Mouse (Mus musculus): ENCODE results near the gene Abhd6. TPM values are rescaled to one million over a fixed set of nuclear protein-coding genes. Genes with fewer than 3 reads are reported as not detected.
A peak's percentile ranks its signal among the peaks of the same experiment; 100 is the strongest.

Abhd6 gene
- polyA plus RNA-seq, 1 experiment from 2014 or later = 20.0 TPM

DNA sequence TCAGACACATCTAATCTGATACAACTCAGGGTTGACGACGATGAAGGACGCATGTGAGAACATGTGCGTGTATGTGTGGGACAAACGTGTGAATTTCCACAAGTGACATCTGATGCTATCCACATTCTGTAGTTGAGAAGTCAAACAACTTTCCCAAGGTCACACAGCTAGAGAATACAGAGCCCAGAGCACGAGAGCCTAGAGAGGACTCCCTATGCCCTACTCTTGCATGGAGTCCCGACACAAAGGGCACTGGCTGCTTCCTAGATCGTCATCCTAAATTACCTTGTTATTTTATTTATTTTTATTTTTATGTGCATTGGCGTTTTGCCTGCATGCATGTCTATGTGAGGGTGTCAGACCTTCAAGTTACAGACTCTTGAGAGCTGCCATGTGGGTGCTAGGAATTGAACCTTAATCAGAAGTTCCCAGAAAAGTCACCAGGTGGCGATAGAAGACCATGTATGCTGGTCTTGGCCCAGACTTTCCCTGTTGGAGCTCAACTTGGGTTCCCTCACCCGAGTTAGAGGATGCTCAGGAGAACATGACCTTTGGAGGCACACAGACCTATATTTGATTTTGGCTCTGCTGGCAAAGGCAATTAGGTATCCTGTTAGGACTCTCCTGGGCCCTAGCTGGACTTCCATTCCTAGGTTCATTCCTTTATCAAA lies 38.3 kb upstream of the Abhd6 start:
- no peak for ATAC-seq (ENCODE audit: low read depth)
- no peak overlapping the region for H3K9ac ChIP-seq (ENCODE audit: low read depth, low read length)
- 52% methylated on average over 11 of the region's 11 CpGs for WGBS

GRCm38 (mm10) chr14:7971889-7972493 lies 30.7 kb upstream of the Abhd6 start:
- Histone ChIP-seq H3K4me1 (ENCODE audit: control insufficient read depth, insufficient read depth, low read length) (no peaks in the 10 kb centered on the region), H3K4me2 (ENCODE audit: low read depth, low read length) (no peak overlapping the region), H3K9ac (ENCODE audit: low read depth, low read length) (no peak overlapping the region), H3K27me3 (replicated peaks; ENCODE audit: control insufficient read depth, insufficient read depth, low read length) (no peaks in the 10 kb centered on the region), H3K27ac (replicated peaks; ENCODE audit: low read depth, low read length) (no peak overlapping the region), H3K36me3 (ENCODE audit: control insufficient read depth, insufficient read depth, low read length) (no peaks in the 10 kb centered on the region), H3K9me3 (ENCODE audit: control insufficient read depth, low read length) (no peaks in the 10 kb centered on the region), H3K4me3 (ENCODE audit: low read depth, low read length) (no peak overlapping the region)
- WGBS = 61% methylated on average over 10 of the region's 10 CpGs
- ATAC-seq (ENCODE audit: low read depth) (no peak), DNase-seq (ENCODE audit: low spot score) (no peak)

More for the DNA sequence above, 38.3 kb upstream of the Abhd6 start:
- Histone ChIP-seq H3K4me2 (ENCODE audit: low read depth, low read length) (no peak overlapping the region), H3K36me3 (ENCODE audit: control insufficient read depth, insufficient read depth, low read length) (no peaks in the 10 kb centered on the region), H3K9me3 (ENCODE audit: control insufficient read depth, low read length) (no peaks in the 10 kb centered on the region), H3K27ac (replicated peaks; ENCODE audit: low read depth, low read length) (no peak overlapping the region), H3K4me1 (ENCODE audit: control insufficient read depth, insufficient read depth, low read length) (no peaks in the 10 kb centered on the region), H3K4me3 (ENCODE audit: low read depth, low read length) (no peak overlapping the region), H3K27me3 (replicated peaks; ENCODE audit: control insufficient read depth, insufficient read depth, low read length) (no peaks in the 10 kb centered on the region)
- DNase-seq (ENCODE audit: low spot score) = peak; percentile 85

- 95% methylated on average over 1 of the region's 1 CpGs for WGBS
- no peaks in the 10 kb centered on the region for H3K36me3 ChIP-seq (ENCODE audit: control insufficient read depth, insufficient read depth, low read length)
- H3K27ac ChIP-seq (replicated peaks; ENCODE audit: low read depth, low read length) = no peak overlapping the region
Observed at GRCm38 (mm10) chr14:7974643-7975042, 28.1 kb upstream of the Abhd6 start.

DNA sequence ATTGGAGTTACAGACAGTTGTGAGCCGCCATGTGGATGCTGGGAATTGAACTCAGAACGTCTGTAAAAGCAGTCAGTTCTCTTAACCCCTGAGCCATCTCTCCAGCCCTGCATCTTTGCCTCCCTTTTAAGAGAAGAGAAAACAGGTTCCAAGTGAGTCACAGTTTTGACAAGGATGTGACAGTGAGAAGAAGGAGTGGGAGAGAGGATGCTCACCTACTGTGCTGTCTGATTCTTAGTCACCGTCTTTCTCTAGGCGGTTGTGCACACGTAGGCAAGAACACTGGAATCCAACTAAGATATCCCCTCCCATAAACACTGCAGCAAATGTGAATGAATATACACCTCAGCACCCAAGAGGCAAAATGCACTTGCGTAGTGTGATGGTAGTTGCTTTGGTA lies 27.5 kb upstream of the Abhd6 start:
- H3K9me3 ChIP-seq (ENCODE audit: control insufficient read depth, low read length) = no peaks in the 10 kb centered on the region
- H3K4me3 ChIP-seq (ENCODE audit: low read depth, low read length) = no peak overlapping the region
- WGBS = 81% methylated on average over 6 of the region's 6 CpGs

More at GRCm38 (mm10) chr14:7974643-7975042, 28.1 kb upstream of the Abhd6 start:
- no peak overlapping the region for H3K4me3 ChIP-seq (ENCODE audit: low read depth, low read length)
- no peaks in the 10 kb centered on the region for H3K4me1 ChIP-seq (ENCODE audit: control insufficient read depth, insufficient read depth, low read length)
- DNase-seq (ENCODE audit: low spot score) (no peak), ATAC-seq (ENCODE audit: low read depth) (no peak)
- no peaks in the 10 kb centered on the region for H3K27me3 ChIP-seq (replicated peaks; ENCODE audit: control insufficient read depth, insufficient read depth, low read length)
- H3K9me3 ChIP-seq (ENCODE audit: control insufficient read depth, low read length) = no peaks in the 10 kb centered on the region
- no peak overlapping the region for H3K4me2 ChIP-seq (ENCODE audit: low read depth, low read length)
- no peak overlapping the region for H3K9ac ChIP-seq (ENCODE audit: low read depth, low read length)

GRCm38 (mm10) chr14:7977471-7977870 lies 25.2 kb upstream of the Abhd6 start:
- H3K4me2 ChIP-seq (ENCODE audit: low read depth, low read length) = no peak overlapping the region
- no peaks in the 10 kb centered on the region for H3K27me3 ChIP-seq (replicated peaks; ENCODE audit: control insufficient read depth, insufficient read depth, low read length)
- H3K4me1 ChIP-seq (ENCODE audit: control insufficient read depth, insufficient read depth, low read length) = no peaks in the 10 kb centered on the region
- no peak overlapping the region for H3K9ac ChIP-seq (ENCODE audit: low read depth, low read length)
- H3K27ac ChIP-seq (replicated peaks; ENCODE audit: low read depth, low read length) = no peak overlapping the region
- no peaks in the 10 kb centered on the region for H3K36me3 ChIP-seq (ENCODE audit: control insufficient read depth, insufficient read depth, low read length)
- DNase-seq (ENCODE audit: low spot score) (no peak), ATAC-seq (ENCODE audit: low read depth) (no peak)
- no peak overlapping the region for H3K4me3 ChIP-seq (ENCODE audit: low read depth, low read length)
- 85% methylated on average over 1 of the region's 1 CpGs for WGBS
- no peaks in the 10 kb centered on the region for H3K9me3 ChIP-seq (ENCODE audit: control insufficient read depth, low read length)

More for the DNA sequence above, 27.5 kb upstream of the Abhd6 start:
- H3K36me3 ChIP-seq (ENCODE audit: control insufficient read depth, insufficient read depth, low read length) = no peaks in the 10 kb centered on the region
- no peaks in the 10 kb centered on the region for H3K27me3 ChIP-seq (replicated peaks; ENCODE audit: control insufficient read depth, insufficient read depth, low read length)
- H3K9ac ChIP-seq (ENCODE audit: low read depth, low read length) = no peak overlapping the region
- H3K4me2 ChIP-seq (ENCODE audit: low read depth, low read length) = no peak overlapping the region
- ATAC-seq (ENCODE audit: low read depth) = no peak
- H3K4me1 ChIP-seq (ENCODE audit: control insufficient read depth, insufficient read depth, low read length) = no peaks in the 10 kb centered on the region
- H3K27ac ChIP-seq (replicated peaks; ENCODE audit: low read depth, low read length) = no peak overlapping the region
- no peak for DNase-seq (ENCODE audit: low spot score)

- ATAC-seq (ENCODE audit: low read depth) = no peak
- WGBS = 89% methylated on average over 1 of the region's 1 CpGs
- H3K27me3 ChIP-seq (replicated peaks; ENCODE audit: control insufficient read depth, insufficient read depth, low read length) = no peaks in the 10 kb centered on the region
Observed at GRCm38 (mm10) chr14:7978183-7978582, 24.5 kb upstream of the Abhd6 start.

GRCm38 (mm10) chr14:7981226-7981625 lies 21.5 kb upstream of the Abhd6 start:
- DNase-seq (ENCODE audit: low spot score) = no peak
- 100% methylated on average over 1 of the region's 1 CpGs for WGBS

More at GRCm38 (mm10) chr14:7978183-7978582, 24.5 kb upstream of the Abhd6 start:
- H3K4me1 ChIP-seq (ENCODE audit: control insufficient read depth, insufficient read depth, low read length) = no peaks in the 10 kb centered on the region
- H3K4me2 ChIP-seq (ENCODE audit: low read depth, low read length) = no peak overlapping the region
- H3K36me3 ChIP-seq (ENCODE audit: control insufficient read depth, insufficient read depth, low read length) = no peaks in the 10 kb centered on the region
- no peak for DNase-seq (ENCODE audit: low spot score)
- H3K9me3 ChIP-seq (ENCODE audit: control insufficient read depth, low read length) = no peaks in the 10 kb centered on the region
- H3K27ac ChIP-seq (replicated peaks; ENCODE audit: low read depth, low read length) = no peak overlapping the region
- H3K4me3 ChIP-seq (ENCODE audit: low read depth, low read length) = no peak overlapping the region
- no peak overlapping the region for H3K9ac ChIP-seq (ENCODE audit: low read depth, low read length)

DNA sequence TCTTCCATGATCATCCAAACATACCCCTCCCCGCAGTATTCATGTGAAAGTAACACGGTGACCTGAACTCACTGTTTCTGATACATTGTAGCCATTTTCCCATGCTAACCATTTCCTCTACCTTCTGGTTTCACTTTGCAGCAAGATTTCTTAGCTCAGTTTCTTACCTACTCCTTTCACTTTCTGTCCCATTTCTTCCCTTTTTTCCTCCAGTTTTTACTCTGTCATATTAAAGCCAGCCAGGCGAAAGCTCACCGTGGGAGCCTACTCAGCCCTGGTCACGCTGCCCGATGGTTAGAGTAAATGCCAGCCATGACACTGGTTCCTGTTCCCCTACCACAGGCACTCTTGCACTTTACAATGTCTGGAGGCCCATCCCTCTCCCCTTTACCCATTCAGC lies 15.8 kb upstream of the Abhd6 start:
- no peaks in the 10 kb centered on the region for H3K27me3 ChIP-seq (replicated peaks; ENCODE audit: control insufficient read depth, insufficient read depth, low read length)
- no peak overlapping the region for H3K4me3 ChIP-seq (ENCODE audit: low read depth, low read length)
- no peaks in the 10 kb centered on the region for H3K9me3 ChIP-seq (ENCODE audit: control insufficient read depth, low read length)
- H3K4me2 ChIP-seq (ENCODE audit: low read depth, low read length) = no peak overlapping the region
- WGBS = 88% methylated on average over 6 of the region's 6 CpGs
- no peaks in the 10 kb centered on the region for H3K4me1 ChIP-seq (ENCODE audit: control insufficient read depth, insufficient read depth, low read length)
- H3K27ac ChIP-seq (replicated peaks; ENCODE audit: low read depth, low read length) = no peak overlapping the region
- ATAC-seq (ENCODE audit: low read depth) (no peak), DNase-seq (ENCODE audit: low spot score) (no peak)
- no peak overlapping the region for H3K9ac ChIP-seq (ENCODE audit: low read depth, low read length)
- no peaks in the 10 kb centered on the region for H3K36me3 ChIP-seq (ENCODE audit: control insufficient read depth, insufficient read depth, low read length)

More at GRCm38 (mm10) chr14:7981226-7981625, 21.5 kb upstream of the Abhd6 start:
- Histone ChIP-seq H3K4me1 (ENCODE audit: control insufficient read depth, insufficient read depth, low read length) (no peaks in the 10 kb centered on the region), H3K36me3 (ENCODE audit: control insufficient read depth, insufficient read depth, low read length) (no peaks in the 10 kb centered on the region), H3K9ac (ENCODE audit: low read depth, low read length) (no peak overlapping the region), H3K4me2 (ENCODE audit: low read depth, low read length) (no peak overlapping the region), H3K4me3 (ENCODE audit: low read depth, low read length) (no peak overlapping the region), H3K9me3 (ENCODE audit: control insufficient read depth, low read length) (no peaks in the 10 kb centered on the region), H3K27ac (replicated peaks; ENCODE audit: low read depth, low read length) (no peak overlapping the region), H3K27me3 (replicated peaks; ENCODE audit: control insufficient read depth, insufficient read depth, low read length) (no peaks in the 10 kb centered on the region)
- ATAC-seq (ENCODE audit: low read depth) = no peak

- H3K4me2 ChIP-seq (ENCODE audit: low read depth, low read length) = no peak overlapping the region
- no peak overlapping the region for H3K4me3 ChIP-seq (ENCODE audit: low read depth, low read length)
- H3K27me3 ChIP-seq (replicated peaks; ENCODE audit: control insufficient read depth, insufficient read depth, low read length) = no peaks in the 10 kb centered on the region
- H3K9me3 ChIP-seq (ENCODE audit: control insufficient read depth, low read length) = no peaks in the 10 kb centered on the region
- WGBS = 47% methylated on average over 1 of the region's 1 CpGs
- ATAC-seq (ENCODE audit: low read depth) (no peak), DNase-seq (ENCODE audit: low spot score) (no peak)
- no peaks in the 10 kb centered on the region for H3K36me3 ChIP-seq (ENCODE audit: control insufficient read depth, insufficient read depth, low read length)
- no peak overlapping the region for H3K9ac ChIP-seq (ENCODE audit: low read depth, low read length)
- H3K27ac ChIP-seq (replicated peaks; ENCODE audit: low read depth, low read length) = no peak overlapping the region
- H3K4me1 ChIP-seq (ENCODE audit: control insufficient read depth, insufficient read depth, low read length) = no peaks in the 10 kb centered on the region
Observed at GRCm38 (mm10) chr14:7989371-7989770, 13.3 kb upstream of the Abhd6 start.

Measured in embryonic facial prominence, embryonic 14.5 days (tissue).